Mouse (Mus musculus) Patski (cell line): Measurements from ENCODE around the gene Fmo3. TPM values are rescaled to one million over a fixed set of nuclear protein-coding genes. Genes with fewer than 3 reads are reported as not detected.

ENCODE experiments used
- ATAC-seq: fragments of 100-300 bp; one replicate; pipeline ENCODE4 v1.8.0; 2021
- CTCF ChIA-PET: fragments of 350-600 bp; sonication (Branson Sonifier 250); formaldehyde crosslinking; loops from one replicate; lab custom pipeline; 2022; ENCODE audit warnings: inconsistent platforms; lab: Charles Lee
- POLR2A ChIA-PET: fragments of 350-600 bp; sonication (Branson Sonifier 250); formaldehyde crosslinking; loops from one replicate; lab custom pipeline; 2022; ENCODE audit warnings: antibody characterized with exemption, inconsistent platforms; lab: Charles Lee
- DNase-seq: peaks from one replicate; pipeline ENCODE4 v3.0.0-alpha.2; 2011; ENCODE audit warnings: low read depth, low spot score
- H3K27me3 ChIP-seq: fragments of 371-371 bp; one replicate; pipeline ENCODE4 v1.5.1; 2021
- CTCF ChIP-seq: fragments of 100-300 bp; IDR thresholded peaks from one replicate; pipeline ENCODE4 v1.5.1; 2021
- in situ Hi-C: fragments of 300-500 bp; cut with MboI; formaldehyde crosslinking; loops from 3 replicates; pipeline ENCODE4 v1.11.1; 2018; ENCODE audit warnings: low pct_unique_long_range_greater_than_20kb, mixed read lengths
- polyA plus RNA-seq: library from polyadenylated mRNA; unstranded; gene quantifications from one replicate; pipeline ENCODE4 v1.2.3, GENCODE M21; 2021

The Fmo3 gene
- polyA plus RNA-seq, 1 experiment from 2014 or later: not detected

DNA sequence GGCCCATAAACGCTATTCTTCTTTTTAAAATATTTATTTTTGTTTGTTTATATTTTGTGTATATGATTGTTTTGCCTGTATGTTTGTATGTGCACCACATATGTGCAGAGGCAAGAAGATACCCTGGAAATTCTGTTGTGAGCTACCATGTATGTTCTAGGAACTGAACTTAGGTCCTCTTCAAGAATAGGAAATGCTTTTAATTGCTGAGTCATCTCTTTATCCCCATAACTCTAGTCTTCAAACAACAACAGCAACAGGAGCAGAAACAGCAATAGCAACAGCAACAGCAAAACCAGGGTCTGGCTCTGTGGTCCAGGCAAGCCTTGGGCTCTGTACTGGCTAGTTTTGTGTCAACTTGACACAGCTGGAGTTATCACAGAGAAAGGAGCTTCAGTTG is 34.6 kb downstream of the Fmo3 start:
- in situ Hi-C loops: no loop called here
- CTCF ChIA-PET: no interaction called here
- DNase-seq: no peak
- no peak for ATAC-seq
- POLR2A ChIA-PET: no interaction called here
- H3K27me3 ChIP-seq: peaks cover 9% of the 10 kb centered on the region
- TF ChIP-seq CTCF: no peak

DNA sequence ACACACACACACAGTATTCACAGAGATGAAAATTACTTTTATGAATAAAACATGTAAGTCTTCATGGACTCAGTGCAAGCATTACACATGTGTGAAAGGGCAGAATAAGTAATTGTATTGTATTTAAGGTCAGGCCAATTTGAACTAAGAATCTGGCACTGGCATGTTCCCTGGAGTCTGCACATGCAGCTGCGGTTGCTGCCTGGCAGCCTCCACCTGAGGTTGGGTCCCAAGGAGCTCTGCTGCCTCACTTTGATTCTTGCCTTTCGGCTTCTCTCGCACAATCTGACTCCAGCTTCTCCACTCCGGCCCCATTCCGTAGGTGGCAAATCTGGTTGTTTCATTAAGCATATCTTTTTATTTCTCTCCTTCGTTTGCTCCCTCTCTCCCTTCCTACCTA is 36.4 kb downstream of the Fmo3 start:
- CTCF ChIA-PET: interaction anchor here (1.0 kb wide), 1 partner anchor 45 kb away, joined by 3 read pairs; no protein-coding TSS in a partner anchor
- POLR2A ChIA-PET: interaction anchor here (0.5 to 1.2 kb wide), 2 partner anchors 9 to 1209 kb away, joined by 3 read pairs; no protein-coding TSS in a partner anchor
- no peak for DNase-seq
- no peak for TF ChIP-seq CTCF
- no peak for ATAC-seq
- in situ Hi-C loops: no loop called here
- H3K27me3 ChIP-seq: peaks cover 10% of the 10 kb centered on the region

DNA sequence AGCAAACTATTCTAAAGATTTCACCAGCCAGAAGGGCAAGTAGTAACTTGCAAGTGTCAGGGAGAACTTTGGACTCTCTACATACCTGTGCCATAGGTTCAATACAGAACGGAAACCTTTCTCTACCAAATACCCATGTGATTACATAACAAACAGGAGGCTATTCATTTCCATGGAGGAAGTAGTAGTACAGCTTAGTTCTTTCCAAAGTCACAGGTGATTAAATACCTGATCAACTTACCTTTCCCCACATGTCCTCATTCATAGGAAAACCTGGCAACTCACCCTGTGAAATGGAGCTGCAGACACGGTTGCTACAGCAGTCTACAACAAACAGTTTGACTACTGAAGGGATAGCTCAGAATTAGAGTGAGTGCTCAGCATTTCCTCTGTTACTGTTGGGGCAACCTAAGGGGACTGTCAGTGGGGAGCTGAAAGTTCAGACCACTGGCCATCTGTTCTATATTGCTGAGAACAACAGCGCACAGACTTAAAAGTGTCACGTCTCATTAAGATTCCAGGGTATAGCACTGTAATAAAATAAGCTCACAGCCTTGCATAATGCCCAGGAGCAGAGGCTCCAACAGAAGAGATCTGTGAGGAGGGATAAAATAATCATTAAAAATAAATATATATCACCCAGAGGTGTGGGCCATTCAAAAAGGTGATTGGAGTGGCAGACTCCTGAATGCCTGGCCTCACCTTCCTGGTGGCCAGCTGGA is 37.3 kb downstream of the Fmo3 start:
- ATAC-seq (no peak), DNase-seq (no peak)
- ChIA-PET CTCF (interaction anchor here (1.0 kb wide), 1 partner anchor 45 kb away, joined by 3 read pairs; no protein-coding TSS in a partner anchor), POLR2A (interaction anchor here (1.2 kb wide), 1 partner anchor 8 kb away, joined by 3 read pairs; no protein-coding TSS in a partner anchor)
- no peak for TF ChIP-seq CTCF
- in situ Hi-C loops: no loop called here
- peaks cover 17% of the 10 kb centered on the region for H3K27me3 ChIP-seq

DNA sequence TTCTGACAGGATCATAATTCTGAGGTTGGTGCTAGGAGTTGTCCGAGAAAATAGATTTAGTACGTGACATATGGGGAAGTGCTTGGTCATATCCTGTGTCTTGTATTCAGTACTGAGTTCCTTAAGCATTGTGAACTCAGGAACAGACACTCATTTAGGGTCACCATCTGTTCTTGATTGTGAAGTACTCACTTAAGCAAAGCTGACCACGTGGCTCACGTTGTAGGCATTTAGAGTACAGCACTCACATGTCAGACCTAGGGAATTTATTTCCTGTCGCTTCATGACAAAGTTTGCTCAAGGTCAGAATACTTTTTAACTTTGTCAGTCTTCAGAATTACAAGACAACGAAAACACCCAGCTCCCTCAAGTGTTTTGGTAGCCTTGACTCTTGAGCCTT is 40.6 kb downstream of the Fmo3 start:
- ChIA-PET CTCF (interaction anchor here (1.4 kb wide), 1 partner anchor 9 kb away, joined by 3 read pairs; no protein-coding TSS in a partner anchor), POLR2A (no interaction called here)
- DNase-seq: no peak
- in situ Hi-C loops: no loop called here
- ATAC-seq: no peak
- peaks cover 23% of the 10 kb centered on the region for H3K27me3 ChIP-seq
- TF ChIP-seq CTCF: no peak

GRCm38 (mm10) chr1:162938696-162939351 is 45.5 kb downstream of the Fmo3 start:
- DNase-seq (no peak), ATAC-seq (no peak)
- in situ Hi-C loops: no loop called here
- CTCF ChIA-PET: interaction anchor here (1.4 kb wide), 1 partner anchor 12 kb away, joined by 3 read pairs; no protein-coding TSS in a partner anchor
- H3K27me3 ChIP-seq: peaks cover 42% of the 10 kb centered on the region
- POLR2A ChIA-PET: interaction anchor here (1.6 kb wide), 1 partner anchor 9 kb away, joined by 3 read pairs; no protein-coding TSS in a partner anchor
- no peak for TF ChIP-seq CTCF

- in situ Hi-C loops: no loop called here
- ATAC-seq (no peak), DNase-seq (no peak)
- CTCF ChIA-PET: interaction anchor here (1.4 kb wide), 1 partner anchor 12 kb away, joined by 3 read pairs; no protein-coding TSS in a partner anchor
- POLR2A ChIA-PET: interaction anchor here (1.6 kb wide), 1 partner anchor 10 kb away, joined by 3 read pairs; no protein-coding TSS in a partner anchor
- no peak for TF ChIP-seq CTCF
- H3K27me3 ChIP-seq: peaks cover 42% of the 10 kb centered on the region
These were observed 46.2 kb downstream of the Fmo3 start for GRCm38 (mm10) chr1:162937970-162938695.

DNA sequence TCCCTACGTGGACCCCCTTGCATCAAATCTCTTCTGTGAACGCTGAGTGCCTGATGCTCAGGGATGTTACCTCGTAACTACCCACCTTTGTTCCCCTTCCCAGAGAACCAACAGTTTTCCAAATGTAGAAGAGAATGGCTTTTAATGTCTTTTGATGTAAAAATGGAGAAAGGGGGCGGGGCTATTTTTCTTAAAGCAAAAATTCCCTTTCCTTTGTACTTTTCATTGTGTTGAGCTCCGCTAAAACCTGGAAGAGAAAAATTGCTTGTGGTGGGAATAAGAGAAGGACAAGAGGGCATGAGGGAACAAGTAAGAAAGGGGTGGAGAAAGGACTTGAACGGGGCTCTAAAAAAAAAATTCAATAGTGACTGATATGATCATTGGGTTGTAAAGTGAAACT is 46.9 kb downstream of the Fmo3 start, which contains the start of gene Fmo6:
Gene Fmo6, minus strand, starts transcription at position 101 of the 400 bp plus-strand sequence.
- CTCF ChIA-PET: interaction anchor here (1.4 kb wide), 1 partner anchor 11 kb away, joined by 3 read pairs; no protein-coding TSS in a partner anchor
- no peak for TF ChIP-seq CTCF
- POLR2A ChIA-PET: no interaction called here
- DNase-seq: no peak
- peaks cover 40% of the 10 kb centered on the region for H3K27me3 ChIP-seq
- ATAC-seq: no peak
- in situ Hi-C loops: no loop called here

DNA sequence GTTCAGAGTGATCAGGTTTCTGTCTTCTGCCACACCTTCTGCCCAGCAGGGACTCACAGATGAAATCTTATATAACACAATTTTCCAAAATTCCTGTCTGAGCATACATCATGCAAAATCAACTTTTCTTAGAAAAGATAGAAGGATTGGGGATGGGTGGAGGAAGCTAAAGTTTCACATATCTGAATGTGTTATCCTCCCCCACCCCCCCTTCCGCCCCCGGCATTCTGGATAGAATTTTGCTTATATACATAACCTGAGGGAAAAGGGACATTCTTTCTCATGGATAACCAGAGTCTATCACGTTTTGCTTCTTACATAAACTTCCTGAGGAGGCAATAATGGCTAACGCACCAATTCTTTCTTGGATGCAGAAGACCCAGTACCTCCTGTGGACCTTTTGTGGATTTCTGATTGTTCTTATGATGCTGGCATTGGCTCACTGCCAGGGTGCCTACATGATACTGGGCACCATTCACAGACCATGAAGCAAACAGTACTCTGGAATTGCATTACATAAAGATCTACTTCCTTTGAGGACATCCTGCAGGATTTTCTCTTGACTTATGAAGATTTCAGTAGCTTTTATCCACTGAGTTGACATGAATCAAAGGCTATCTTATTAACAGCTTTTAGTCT is 49.8 kb downstream of the Fmo3 start:
- no peak for ATAC-seq
- TF ChIP-seq CTCF: no peak
- in situ Hi-C loops: no loop called here
- ChIA-PET CTCF (interaction anchor here (1.4 kb wide), 1 partner anchor 9 kb away, joined by 3 read pairs; no protein-coding TSS in a partner anchor), POLR2A (no interaction called here)
- DNase-seq: no peak
- peaks cover 38% of the 10 kb centered on the region for H3K27me3 ChIP-seq

DNA sequence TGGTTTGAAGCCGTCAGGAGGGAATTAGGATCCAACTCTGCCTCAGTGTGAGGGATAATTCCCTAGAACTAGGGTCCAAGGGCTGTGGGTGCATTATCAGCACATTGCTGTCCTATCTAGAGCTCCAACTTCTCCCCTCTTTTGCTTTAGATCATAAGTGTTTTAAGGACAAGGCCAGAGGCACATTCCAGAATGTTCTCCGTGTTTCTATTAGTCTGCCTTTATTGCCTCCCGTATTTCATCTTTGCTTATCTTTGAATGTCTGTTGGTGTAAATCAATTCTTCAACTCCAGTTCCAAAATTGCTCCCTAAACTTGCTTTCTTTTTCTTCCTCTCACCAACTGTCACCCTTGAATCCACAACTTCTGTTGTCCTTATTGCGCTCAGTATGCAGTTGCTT is 51.9 kb downstream of the Fmo3 start:
- ChIA-PET CTCF (no interaction called here), POLR2A (no interaction called here)
- H3K27me3 ChIP-seq: peaks cover 36% of the 10 kb centered on the region
- in situ Hi-C loops: no loop called here
- DNase-seq (no peak), ATAC-seq (no peak)
- TF ChIP-seq CTCF: no peak

- POLR2A ChIA-PET: no interaction called here
- peaks cover 36% of the 10 kb centered on the region for H3K27me3 ChIP-seq
- no peak for TF ChIP-seq CTCF
- in situ Hi-C loops: no loop called here
- no peak for ATAC-seq
- CTCF ChIA-PET: no interaction called here
- no peak for DNase-seq
These were observed 52.4 kb downstream of the Fmo3 start for GRCm38 (mm10) chr1:162931880-162932279.
